Mouse (Mus musculus): ENCODE data around the gene Rbm28. TPM values are rescaled to one million over a fixed set of nuclear protein-coding genes. Genes with fewer than 3 reads are reported as not detected.

Gene Rbm28
- total RNA-seq, 1 experiment from 2014 or later, result 29.7 TPM

DNA sequence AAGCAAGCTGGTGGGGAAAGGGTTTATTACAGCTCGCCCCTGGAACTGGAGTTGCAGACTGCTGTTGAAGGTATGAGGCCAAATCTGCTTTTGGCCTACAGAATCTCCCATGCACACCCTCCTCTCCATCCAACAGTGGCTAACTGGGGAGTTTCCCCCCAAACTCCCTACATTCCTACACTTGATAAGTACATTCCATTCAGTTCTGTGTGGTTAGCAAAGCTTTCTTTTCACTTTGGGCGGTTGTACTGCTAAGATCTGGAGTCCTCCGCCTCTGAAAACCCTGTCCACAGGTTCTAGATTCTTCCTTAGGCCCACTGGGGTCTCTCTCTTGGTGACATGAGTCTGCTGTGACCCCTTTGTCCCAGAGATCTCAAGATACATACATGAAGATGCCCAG is 19.8 kb downstream of the Rbm28 start:
- DNase-seq, result no peak

DNA sequence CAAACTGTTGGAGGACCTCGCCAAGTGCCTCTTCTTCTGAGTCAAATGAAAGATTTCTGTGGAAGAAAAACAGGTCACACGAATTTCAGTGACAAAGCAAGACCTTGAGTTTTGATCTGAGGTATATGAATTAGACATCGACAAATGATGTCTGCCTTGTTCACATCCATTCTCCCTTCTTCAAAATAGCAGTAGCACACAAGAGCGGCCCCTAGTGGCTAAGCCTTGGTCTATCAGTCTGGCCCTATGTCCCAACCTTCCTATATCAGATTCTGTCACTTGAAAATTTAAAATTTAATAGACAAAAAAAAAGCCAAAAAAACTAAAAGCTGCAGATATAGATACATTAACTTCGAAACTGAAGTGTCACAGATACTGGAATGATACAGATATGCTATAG is 21.2 kb downstream of the Rbm28 start:
- peak; percentile 82 for DNase-seq

DNA sequence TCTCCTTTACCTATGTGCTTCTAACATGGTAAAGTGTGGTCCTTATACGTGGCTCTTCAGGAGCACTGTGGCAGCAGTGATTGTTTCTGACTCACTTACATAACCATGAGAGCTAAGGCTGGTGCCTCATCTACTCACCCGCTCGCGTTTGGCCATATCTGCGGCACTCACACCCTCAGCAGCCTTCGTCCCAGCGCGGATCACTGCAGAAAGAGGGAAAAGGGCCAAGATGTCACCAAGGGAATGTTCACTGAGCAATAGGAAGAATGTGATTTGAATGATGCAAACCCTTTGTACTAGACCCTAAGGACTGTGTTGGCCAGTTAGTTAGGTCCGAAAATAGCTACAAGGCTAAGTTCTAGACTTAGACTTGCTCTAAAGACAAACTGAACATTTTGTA is 27.4 kb downstream of the Rbm28 start:
- peak; percentile 54 for DNase-seq

DNA sequence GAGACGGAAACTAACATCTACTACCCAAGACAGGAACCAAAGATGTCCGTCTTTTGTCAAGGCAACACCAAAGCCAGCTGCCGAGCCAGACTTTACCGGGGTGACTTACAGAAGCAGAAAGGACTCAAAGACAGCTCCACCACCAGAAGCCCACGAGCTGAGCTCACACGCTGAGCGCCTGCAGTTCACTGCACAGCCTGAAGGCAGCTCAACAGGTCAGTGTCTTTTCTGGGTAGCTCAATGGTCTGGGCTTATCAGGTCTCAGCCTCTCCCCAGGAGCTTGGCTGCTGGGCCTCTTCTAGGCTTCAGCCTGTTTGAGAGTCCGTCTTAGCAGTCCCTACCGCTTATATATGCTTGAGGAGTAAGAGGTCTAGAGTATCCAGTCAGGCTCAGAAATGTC is 31.7 kb downstream of the Rbm28 start:
- no peak for DNase-seq

DNA sequence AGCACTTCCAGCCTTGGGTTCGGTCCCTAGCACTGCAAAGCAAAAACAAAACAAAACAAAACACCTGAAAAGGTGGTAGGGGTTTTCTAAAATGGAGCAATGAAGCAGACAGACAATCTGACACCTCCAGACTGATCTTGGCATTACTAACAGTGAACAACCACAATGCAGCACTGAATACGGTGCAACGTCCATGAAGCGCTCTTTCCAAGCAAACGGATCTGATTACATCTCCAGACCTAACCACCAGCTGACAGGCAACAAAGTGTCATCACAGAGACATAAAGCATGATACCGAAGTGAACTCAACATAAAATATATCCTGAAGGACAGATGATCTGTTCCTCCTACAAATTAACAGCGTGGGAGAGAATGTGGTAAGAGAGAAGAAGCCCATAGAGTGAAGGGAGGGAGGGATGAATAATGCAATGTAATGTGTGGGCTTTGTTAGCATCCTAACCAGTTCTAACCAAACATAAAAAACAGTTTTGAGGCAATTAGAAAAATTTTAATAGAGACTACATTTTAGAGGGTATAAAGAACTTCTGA is 37.9 kb downstream of the Rbm28 start:
- no peak for DNase-seq

DNA sequence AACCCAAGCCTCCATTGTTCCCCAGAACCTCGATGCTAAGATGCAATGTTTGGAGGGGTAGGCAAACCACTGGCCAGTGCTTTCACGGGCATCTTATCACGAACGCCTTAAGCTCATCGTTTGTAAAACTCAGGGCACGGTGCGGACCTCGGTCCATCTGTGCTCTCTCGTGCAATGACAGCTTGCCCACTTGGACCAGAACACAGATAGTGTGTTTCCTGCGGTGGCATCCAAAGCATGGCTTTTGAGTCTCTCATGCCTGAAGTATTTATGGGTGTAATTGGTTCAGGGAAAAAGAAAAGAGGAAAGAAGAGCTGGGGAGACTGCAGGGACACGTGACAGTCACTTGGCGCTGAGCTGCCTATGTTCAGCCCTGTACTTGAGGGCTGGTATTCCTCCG is 44.8 kb downstream of the Rbm28 start:
- no peak for DNase-seq

DNA sequence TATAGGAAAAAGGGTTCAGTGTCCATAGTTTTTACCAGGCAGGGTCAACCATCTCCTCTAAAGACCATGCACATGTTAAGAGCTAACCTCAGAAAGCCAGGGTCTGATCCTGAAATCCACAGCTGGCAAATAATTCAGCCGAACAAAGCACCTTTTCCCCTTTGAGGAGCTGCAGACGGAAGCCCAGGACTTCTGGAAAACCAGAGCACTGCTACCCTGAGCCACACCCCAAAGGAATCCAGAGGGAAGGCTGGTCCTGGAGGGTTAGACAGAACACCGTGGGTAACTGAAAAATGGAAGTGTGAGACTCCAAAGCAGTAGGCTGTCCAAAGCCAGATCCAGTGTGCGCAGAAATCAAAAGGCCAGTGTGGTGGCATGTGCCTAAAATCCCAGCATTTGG is 45.8 kb downstream of the Rbm28 start:
- no peak for DNase-seq

DNA sequence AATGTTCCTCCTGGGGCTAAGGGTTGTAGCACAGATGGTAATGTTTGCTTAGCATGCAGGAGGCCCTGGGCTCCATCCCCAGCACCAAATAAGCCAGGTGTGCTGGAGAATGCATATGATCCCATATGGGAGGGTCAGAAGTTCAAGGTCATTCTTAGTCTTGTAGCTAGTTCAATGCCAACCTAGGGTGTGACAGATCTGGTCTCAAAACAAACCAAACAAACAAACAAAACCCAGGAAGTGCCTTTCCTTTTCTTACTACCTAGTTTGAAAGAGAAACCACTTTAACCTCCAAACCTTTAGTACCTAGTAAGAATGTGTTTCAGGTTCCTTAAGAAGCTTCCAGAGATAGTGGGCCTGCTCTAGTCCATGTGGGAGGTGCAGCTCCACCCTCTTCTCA is 46.6 kb downstream of the Rbm28 start:
- DNase-seq, result no peak

DNA sequence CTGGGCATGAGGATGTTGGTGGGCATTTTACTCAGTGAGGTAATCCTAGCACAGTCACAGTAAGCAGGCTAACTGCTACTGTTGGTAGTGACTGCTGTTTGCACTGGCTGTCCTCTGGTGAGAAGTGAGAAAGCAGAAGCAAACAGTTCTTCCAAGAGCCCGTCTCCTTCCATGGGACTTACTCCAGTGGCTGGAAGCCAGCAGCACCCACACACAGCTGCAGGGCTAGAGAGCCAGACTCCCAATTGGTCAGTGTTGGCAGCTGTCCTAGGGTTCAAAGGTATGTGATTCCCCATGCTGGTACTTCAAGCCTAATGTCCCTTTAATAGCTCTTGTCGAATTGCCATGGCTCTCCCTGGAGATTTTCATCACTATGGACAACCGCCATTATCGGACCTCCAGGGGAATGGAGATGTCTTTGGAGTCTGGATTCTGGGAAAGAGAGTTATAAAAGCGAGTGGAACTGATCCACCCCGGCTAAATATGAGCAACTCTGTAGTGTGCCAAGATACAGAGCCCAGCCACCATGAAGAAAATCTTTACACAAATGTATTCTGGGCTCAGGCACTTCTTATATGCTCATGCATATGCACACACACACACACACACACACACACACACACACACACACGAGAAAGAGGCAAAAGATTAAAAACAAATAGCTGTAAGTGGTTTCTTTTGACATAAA is 47.2 kb downstream of the Rbm28 start:
- peak; percentile 72 for DNase-seq

DNA sequence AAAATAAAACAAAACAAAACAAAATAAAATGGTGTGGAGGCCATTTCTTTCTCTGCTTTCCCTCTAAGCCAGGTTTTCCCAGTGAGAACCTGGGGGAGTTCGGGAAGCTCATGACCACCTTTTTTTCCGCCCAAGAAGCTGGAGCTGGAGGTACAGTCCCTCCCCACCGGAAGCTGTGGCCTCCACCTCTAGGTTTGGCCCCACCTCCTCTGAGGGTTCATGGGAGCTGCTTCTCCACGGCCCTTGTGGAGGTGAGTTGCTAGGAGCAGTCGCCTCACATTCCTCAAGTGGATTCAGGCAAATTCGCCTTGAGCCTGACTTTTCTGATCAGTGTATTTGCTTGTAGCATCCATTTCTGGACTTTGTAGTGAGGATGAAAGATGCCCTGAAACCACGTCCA is 49.0 kb downstream of the Rbm28 start:
- DNase-seq, result no peak

DNA sequence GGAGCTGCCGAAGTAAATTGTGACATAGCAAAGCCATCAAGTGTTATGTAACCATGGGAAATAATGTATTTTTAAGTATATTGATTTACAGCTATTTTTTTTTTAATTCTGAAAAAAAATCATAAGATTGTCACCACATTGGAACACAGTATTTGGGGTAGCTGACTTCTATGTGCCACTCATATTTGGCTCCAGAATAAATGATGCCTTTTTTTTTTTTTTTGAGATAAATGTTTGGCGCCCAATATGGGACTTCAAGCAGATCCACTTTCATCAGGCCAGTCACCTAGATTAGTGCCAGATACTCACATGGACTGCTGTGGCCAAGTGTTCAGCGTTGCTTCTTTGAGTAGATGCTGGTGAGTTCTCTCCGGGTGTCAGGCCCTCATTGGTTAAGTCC is 53.3 kb downstream of the Rbm28 start:
- DNase-seq, result no peak

DNA sequence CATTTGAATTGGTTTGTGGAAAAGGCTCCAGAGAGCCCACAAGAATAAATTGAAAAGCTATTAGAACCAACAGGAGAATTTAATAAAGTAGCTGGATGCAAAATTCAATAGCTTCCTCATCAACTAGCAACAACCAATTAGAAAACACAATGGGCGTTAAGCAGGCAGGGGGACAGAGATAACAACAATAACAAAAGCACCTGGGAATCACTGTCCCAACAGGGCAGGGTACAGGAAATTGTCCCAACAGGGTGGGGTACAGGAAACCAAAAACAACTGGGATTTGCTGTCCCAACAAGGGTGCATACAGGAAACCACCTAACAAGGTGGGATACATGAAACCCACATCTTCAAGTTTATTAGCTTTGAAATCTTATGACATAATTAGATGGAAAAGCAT is 56.4 kb downstream of the Rbm28 start:
- DNase-seq, result no peak

DNA sequence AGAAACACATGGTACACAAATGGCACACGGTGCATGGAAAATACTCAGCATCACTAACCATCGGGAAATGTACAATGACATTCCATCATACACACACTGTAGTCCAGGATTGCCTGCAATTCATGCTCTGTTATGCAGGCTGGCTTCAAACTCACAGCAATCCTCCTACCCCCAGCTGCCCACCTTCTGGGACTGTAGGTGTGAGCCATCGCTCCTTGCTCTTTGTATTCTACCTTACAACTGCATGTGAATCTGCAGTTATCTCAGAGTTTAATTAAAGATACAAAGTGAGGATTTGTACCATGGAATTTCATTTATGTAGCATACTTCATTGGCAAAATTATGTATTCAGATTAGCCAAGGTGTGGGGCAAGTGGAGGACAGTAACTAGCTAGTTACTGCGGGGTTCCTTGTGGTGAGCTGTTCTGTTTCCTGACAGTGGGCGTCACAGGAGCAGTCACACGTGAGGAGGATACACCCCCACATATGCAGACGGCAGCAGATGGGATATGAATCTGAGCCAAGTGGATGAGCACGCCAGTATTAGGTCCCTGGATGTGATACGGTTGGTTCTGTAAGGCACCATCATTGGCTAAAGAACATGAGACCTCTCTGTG is 63.5 kb downstream of the Rbm28 start:
- DNase-seq, result no peak

DNA sequence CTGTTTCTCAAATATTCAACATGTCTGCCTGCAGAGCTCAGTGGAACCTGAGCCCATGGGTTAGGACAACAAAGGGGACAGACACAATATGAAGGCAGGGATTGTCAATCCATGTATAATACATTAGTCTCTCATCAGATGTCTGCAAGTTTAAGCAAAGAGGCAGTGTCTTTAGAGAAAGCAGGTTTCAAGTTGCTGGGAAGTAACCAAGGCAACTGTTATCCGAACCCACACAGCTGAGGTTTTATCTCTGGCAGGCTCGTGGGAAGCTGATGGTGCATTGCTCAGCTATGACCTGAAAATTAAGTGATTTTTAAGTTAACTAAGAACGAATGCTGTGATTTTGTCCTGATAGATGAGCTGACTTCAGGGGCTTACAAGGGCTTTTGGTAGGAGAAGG is 64.4 kb downstream of the Rbm28 start:
- DNase-seq, result no peak

DNA sequence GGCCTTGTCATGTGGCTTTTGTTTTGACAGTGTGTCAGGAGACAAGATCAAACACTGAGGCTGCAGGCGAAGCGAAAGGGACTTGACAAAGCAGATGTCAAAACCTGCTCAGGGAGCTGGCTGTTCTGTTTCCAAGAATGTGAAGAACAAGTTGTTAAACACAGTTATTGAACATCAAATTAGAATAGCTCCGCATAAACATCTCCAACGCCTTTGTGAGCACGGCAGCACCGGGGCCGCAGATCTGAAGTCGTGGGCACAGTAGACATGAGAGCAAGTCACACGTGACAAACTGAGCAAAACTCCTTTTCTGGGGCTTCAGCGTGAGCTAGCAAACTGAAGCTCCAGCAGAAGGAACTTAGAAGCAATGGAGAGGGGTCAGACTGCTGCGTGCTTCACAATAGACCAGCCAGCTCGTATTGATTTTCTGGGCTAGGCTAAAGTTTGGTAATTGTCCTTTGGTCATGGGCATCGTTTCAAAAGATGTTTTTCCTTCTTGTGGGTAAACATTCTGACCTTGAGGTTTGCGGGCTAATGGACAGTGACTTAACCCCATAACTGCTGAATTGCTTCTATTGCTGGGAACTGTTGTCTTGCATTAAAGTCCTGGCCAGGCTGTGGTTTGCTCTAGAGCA is 65.2 kb downstream of the Rbm28 start:
- no peak for DNase-seq

DNA sequence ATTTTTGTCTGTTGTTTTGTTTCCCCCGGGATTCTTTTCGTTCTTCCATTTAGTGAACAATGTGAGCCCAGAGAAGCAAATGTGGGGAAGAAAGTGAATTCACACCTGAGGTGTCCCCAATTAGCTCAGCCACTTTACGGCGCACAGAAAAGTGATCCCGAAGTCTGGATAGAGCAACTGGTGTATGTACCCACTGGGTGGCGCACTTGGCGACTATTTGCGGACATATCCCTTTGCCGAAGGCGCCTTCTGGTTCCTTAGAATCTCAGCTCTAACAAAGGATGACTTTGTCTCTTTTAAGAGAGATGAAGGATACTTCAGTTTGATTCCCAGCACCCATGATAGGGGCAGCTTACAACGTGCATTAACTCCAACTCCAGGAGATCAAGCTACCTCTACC is 71.9 kb downstream of the Rbm28 start:
- DNase-seq, result peak; percentile 41

DNA sequence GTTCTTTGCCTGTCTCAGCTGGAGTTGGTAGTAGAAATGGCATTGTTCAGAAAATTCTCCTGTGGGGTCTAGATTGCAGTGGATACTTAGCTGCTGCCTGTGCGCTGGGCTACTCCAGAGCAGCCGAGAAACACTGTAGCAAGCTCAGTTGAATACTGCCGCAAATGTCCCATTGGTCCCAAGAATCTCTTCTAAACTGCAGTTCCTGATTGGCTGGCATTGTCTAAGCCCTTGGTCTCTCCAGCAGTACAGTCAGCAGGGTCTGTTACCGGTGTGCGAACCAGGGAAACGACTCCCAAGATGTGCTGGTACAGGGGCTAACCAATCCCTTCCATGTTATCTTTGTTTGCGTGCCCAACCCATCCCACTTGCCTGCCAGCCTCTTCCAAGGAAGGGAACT is 72.6 kb downstream of the Rbm28 start:
- no peak for DNase-seq

DNA sequence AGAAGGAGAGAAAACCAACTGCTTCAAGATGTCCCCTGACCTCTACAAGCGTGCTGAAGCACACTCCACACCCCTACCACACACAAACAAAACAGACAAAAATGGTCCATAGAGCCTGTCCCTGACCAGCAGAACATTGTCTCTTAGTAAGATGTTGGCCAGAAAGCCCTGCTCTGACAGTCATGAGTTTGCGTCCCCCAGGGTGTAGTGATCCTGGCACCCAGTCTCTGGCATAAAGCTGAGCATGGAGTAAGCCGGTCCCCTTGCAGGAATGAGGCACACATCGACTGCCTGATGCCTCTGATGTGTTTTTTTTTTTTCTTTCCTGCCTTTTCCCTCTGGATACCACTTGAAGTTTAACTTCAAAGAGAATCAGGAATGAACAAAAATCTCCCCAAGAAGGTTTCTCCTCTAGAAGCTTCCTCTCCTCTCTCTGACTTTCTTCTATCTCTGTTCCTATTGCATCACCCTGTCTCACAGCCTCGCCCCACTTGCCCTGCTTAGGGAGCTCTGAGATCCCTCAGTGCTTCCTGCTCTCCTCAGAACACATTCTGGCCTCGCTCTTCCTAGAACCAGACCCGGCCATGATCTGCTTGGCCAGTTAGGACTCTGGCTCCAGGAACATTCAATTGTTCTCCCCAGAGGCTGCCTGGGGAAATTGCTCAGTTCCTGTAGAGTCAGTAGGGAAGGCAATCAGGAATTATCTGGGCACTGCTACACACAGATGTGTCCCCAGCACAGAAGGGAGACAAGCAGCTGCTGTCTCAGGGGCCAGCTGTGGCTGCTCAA is 76.7 kb downstream of the Rbm28 start:
- peak; percentile 59 for DNase-seq

DNA sequence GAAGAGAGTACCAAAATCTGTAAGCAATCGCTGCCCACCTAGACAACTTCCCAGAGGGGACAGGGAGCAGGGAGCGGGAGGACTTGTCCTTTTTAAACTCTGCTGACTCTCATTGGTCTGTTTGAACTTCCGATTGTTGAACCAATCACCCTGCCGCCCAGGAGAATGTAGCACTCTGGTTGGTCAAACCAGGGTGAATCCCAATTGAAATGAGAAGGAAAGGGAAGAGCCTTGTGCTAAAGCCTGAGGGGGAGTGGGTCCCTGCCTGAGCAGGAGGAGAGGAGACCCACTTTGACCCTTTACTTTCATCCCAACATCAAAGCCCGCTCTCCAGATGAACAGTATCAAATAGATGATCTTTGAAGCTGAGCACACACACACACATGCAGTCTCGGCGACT is 80.4 kb downstream of the Rbm28 start:
- no peak for DNase-seq

DNA sequence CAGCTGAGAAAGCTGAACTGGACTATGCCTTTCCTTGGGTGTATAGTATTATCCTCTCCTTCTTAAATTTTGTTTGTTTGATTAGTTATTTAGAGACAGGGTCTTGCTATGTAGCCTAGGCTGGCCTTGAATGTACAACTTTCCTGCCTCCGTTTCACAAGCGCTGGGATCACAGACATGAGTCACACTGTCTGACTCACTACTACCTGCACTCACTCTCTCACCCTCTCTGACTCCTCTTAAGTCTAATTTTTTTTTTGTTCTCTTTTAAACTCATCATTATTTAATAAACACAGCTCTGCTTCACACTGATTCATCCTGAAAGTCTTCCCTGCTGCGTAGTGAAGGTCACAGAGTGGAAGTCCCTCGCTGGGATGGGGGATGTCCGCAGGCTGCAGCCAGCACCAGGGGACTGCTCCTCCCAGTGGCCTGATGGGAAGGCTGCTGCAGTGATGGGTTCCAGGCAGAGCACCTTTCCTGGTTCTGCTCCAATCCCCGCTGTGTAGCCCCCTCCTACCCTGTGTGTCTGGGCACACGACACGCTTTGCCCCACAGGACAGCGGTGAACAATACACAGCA is 81.9 kb downstream of the Rbm28 start:
- DNase-seq, result peak; percentile 37

DNA sequence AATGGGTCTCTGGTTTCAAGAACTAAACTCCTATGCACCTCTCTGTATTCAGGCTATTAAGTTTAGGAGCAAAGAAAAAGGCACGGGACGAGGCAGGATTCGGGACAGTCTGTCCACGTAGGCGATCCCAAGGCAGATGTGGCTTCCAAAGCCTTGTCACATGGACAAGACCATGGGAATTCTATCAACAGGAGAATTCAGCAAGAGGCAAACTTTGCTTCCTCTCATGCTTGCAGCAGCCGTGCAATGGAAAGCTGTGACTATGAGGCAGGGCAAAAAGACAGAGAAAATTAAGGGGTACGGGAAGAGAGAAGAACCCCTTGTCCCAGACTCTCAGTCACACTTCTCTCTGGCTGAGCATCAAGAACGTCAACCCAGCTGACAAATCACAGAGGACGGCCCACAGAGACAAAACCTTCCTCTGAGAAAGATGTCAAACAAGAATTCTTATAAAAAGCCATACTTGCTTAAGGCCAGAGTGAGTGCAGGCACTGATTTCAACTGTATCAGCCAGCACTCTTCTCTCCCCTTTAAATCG is 82.9 kb downstream of the Rbm28 start:
- no peak for DNase-seq

DNA sequence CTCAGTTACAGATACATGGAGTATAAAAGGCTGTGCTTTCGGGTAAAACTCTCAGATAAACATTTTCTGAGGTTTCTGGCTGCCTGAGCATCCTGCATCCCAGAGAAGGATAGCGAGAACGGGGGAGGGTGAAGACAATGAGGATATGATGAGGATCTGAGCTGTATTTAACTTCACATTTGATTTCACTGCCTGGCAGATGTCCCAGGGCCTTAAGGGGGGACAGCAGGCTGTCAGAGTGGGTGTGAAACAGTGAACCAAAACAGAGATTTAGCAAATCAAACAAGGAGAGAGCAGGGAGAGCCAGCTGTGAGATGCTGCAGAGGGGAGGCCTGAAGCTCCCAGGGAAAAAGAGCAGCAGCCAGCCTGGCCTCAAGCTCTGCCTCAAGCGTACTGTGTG is 85.5 kb downstream of the Rbm28 start:
- no peak for DNase-seq
